Mouse (Mus musculus) hindlimb bud, embryonic 11.5 days (tissue): ENCODE results near the gene Hbb-bh2.
A peak's percentile ranks its signal among the peaks of the same experiment; 100 is the strongest.
"Not testable (repeated sequence)": the region's sequence is repeated elsewhere in the genome, so short reads cannot be mapped to it uniquely, and the experiment has no call there.

Experiments
- DNase-seq: peaks from one replicate; pipeline ENCODE4 v3.0.0-alpha.2; 2012; ENCODE audit warnings: low read depth, low spot score; ENCODE audit errors: extremely low spot score

The Hbb-bh2 gene

GRCm38 (mm10) chr7:103840268-103840667 lies at the start of gene Hbb-bh2:
Gene Hbb-bh2 (minus strand): TSS chr7:103840520.
- DNase-seq, result no peak

- DNase-seq, result no peak
Observed at GRCm38 (mm10) chr7:103886152-103886551, 45.8 kb upstream of the Hbb-bh2 start, which contains the start of gene Olfr66. Gene Olfr66 (minus strand): TSS chr7:103886252.

DNA sequence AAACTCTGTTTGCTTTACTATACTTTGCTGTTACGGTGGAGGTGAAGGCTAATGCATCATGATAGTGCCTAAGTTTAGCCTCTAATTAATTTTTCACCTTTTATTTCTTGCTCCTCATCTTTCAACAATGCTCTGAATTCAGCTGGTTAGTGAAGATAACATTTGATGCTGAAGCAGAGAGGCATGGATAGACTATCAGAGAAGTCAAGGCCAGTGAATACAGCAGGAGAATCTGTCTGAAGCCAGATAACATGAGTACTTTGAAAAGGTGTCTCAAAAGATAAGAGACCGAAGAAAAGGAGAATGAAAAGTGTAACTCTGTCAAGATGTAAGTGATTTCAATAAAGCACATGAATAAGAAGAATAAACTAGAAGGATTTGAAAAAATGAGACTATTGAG lies 36.8 kb upstream of the Hbb-bh2 start:
- DNase-seq, result no peak

DNA sequence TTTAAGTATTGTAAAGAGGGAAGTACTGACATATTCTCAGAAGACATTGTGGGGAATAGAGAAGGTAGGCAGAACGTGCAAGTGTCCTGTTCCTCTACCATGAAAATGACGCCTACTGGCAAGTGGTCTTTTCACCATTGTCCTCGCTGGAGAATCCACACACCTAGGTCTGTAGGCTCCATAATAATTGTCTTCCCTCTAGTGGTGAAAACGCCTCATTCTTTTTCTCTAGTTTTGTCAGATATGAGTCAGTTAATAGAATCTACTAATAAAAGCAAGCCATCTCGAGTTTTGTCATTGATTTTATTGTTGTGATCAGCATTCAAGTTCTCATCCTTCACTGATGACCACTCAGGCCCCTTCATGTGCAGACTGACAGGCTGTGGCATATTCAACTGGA lies 34.1 kb upstream of the Hbb-bh2 start:
- DNase-seq, result no peak

DNA sequence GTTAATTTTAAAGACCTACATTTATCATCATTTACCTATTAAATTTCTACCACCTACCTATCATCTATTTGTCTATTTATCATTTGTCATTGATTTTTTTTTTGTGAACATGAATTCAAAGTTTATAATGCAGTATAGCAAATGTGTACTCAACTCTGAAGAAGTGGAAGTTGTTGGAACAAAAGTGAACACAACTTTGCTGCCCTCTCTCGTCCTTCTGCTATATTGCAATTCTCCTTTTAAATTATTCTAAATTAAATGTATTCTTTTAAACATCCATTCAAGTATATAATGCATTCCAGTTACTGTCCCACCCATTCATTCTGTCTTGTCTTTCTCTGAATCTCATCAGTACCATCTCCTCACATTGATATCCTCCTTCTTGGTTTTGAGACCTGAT lies 32.7 kb upstream of the Hbb-bh2 start:
- no peak for DNase-seq

- DNase-seq, result no peak
Observed at GRCm38 (mm10) chr7:103870667-103871066, 30.3 kb upstream of the Hbb-bh2 start.

DNA sequence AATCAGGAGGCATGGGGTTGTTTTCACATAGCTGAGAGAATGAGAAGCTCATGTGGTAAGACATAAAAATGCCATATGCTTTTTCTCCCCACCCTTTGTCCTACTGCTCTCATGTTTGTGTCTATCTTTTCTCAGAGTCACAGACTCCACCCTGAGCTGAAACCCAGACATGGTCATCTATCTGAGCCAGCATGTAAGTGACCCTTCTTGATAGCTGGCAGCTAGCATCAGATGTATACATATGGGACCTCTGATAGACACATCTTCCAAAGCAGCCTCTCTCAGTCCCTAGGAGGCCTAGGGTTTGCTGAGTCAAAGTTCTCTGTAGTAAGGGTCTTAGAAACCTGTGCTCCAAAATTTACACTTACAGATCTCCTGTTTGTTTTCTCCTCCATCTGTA lies 25.4 kb upstream of the Hbb-bh2 start:
- no peak for DNase-seq

- no peak for DNase-seq
Observed at GRCm38 (mm10) chr7:103861531-103861930, 21.2 kb upstream of the Hbb-bh2 start.

DNA sequence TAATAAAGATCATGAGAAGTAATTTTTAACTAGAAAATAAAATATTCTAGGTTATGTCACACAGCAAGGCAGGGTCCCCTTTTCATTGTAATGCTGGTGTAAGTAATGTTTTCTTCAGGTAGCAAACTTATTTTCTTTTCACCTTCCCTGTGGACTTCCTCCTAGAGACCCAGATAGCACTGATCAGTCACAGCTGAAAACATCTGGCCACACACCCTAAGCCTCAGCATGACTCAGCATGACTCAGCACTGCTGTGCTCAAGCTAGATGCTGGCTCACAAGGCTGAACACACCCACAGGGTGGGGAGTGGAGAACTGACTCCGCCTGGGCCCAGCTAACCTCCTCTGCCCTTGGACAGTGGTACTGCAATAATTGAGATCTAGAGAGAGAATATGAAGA lies 20.5 kb upstream of the Hbb-bh2 start:
- DNase-seq, result peak; percentile 22

- no peak for DNase-seq
Observed at GRCm38 (mm10) chr7:103859076-103859475, 18.8 kb upstream of the Hbb-bh2 start.

DNA sequence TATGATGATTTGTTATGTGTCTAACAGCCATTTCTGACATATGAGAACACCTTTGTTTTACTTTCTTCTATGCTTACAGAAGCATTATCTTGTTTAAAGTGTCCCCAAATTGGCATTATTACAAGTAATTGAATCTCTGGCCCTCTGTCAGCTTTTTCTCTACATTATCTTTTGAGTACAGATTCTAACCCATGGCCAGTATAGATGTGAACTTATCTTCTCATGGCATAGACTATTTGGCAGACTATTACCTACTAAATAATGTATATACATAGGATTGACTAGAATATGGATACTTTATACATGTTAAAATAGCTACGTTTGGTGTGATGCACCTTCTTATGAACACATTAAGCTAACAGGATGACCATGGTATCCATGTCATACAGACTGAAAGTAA lies 14.3 kb upstream of the Hbb-bh2 start:
- no peak for DNase-seq

DNA sequence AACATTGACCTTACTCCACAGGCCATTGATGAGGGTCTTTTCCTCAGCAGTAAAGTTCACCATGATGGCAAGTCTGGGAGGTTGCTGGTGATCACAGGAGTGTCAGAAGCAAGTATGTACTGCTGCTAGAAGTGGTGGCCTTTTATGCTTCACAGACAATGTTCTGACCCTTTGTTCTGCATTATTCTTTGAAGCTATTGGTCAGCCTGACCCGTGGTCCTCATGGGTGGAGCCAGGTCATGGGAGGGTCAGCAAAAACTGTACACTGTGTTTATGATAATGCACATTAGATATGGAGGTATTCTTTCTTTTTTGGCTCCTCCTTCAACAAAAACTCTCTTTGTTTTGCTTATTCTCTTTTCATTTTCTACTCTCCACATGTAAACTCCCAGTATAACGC lies 12.8 kb upstream of the Hbb-bh2 start, which contains the start of gene Hbb-y:
Gene Hbb-y (minus strand): TSS at position 127 of the 400 bp plus-strand sequence.
- no peak for DNase-seq

DNA sequence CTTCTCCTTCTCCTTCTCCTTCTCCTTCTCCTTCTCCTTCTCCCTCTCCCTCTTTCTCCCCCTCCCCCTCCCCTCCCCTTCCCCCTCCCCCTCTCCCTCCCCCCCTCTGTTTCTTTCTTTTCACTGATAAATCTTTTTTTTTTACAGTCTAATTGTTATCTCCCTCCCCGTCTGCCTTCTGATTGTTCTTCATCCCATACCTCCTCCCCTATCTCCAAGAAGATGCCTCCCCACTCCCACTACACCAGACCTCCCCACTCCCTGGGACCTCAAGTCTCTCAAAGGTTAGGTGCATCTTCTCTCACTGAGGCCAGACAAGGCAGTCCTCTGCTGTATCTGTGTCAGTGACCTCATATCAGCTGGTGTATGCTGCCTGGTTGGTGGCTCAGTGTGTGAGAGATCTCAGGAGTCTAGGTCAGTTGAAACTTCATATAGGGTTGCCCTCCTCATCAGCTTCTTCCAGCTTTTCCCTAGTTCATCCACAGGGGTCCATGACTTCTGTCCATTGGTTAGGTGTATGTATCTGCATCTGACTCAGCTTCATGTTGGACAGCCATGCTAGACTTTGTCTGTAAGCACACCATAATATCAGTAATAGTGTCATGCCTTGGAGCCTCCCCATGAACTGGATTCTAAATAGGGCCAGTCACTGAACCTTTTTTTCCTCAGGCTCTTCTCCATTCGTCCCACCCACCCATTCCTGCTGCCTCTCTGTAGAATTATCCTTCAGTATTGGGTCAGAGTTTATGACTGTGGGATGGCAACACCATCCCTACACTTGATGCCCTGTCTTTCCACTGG lies 4.4 kb upstream of the Hbb-bh2 start:
- no peak for DNase-seq

- no peak for DNase-seq
Observed at GRCm38 (mm10) chr7:103843034-103843433, 2.7 kb upstream of the Hbb-bh2 start, which contains the start of gene Hbb-bh1. Gene Hbb-bh1 (minus strand): TSS chr7:103843164.

DNA sequence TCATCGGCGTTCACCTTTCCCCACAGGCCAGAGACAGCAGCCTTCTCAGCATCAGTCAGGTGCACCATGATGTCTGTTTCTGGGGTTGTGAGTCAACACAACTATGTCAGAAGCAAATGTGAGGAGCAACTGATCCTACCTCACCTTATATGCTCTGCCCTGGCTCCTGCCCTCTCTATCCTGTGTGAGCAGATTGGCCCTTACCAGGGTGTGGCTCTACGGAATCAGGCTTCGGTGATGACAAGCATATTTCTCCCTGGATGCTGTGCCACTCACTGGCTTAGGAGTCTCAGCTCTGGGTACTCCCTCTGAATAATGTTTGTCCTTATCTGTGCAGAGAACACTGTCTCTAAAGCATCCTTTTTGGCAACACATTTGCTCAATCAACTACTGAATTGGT lies 12.5 kb downstream of the Hbb-bh2 start, which contains the start of gene Hbb-bs:
Gene Hbb-bs (minus strand): TSS at position 289 of the 400 bp plus-strand sequence.
- DNase-seq, result no peak

DNA sequence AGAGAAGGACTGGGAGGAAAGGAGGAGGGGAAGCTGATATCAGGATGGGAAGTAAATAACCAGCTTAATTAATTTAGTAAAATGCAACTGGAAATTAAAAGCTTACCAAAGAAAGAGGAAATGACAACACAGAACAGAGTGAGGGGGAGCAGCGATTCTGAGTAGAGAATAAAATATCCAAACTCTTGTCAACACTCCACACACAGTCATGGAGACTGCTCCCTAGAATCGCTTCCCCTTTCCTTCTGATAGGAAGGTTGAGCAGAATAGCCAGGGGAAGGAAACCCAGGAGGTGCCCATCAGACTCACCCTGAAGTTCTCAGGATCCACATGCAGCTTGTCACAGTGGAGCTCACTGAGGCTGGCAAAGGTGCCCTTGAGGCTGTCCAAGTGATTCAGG lies 13.2 kb downstream of the Hbb-bh2 start:
- DNase-seq, result not testable (repeated sequence)

- DNase-seq, result no peak
Observed at GRCm38 (mm10) chr7:103826255-103826887, 13.9 kb downstream of the Hbb-bh2 start.

DNA sequence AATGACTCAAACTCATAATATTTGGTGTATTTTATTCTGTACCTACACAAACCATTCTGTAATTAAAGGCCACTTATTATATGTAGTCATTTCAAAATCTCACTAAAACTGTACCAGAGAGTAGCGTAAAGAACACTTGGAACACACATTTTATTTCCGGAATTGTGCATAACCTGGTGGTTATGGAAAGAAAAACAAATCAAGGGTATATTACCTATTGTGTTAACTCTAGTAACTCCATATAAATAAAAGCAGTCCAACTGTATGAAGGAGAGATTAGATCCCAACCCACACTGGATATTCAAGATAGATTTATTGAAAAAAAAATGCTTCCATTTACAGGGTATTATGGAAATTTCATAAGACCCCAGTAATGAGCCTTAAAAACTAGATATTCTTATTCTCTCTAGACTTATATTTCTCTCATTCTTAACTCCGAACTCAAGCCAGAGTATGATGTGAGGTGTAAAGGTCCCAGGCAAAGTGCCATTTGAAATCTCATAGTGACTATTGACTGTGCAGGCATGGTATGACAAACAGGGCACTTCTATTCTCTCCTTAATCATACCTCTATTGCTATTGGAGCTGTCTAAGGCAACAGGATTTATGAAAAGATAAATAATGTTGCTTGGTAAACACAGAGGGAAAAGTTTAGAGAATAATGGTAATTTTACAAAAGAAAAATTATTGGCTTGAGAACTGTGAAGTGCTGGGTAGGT lies 14.6 kb downstream of the Hbb-bh2 start:
- DNase-seq, result no peak

DNA sequence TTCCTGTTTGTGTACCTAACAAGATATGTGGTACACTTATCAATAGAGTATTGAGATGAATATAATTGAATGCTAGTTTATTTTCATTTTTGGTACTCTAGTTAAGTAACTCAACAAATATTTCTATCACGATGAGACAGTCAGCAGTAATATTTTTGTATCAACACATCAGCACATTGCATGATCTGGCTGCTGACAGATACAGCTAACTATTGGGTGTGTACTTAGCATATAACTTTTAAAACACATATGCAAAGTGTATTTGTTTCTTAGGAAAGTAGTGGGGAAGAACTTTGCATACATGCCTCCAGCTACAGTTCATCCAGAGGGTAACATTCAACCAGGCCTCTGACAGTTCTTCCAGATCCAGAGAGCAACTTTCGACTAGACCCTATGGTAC lies 15.7 kb downstream of the Hbb-bh2 start:
- no peak for DNase-seq

- not testable (repeated sequence) for DNase-seq
Observed at GRCm38 (mm10) chr7:103815085-103815484, 25.2 kb downstream of the Hbb-bh2 start.

DNA sequence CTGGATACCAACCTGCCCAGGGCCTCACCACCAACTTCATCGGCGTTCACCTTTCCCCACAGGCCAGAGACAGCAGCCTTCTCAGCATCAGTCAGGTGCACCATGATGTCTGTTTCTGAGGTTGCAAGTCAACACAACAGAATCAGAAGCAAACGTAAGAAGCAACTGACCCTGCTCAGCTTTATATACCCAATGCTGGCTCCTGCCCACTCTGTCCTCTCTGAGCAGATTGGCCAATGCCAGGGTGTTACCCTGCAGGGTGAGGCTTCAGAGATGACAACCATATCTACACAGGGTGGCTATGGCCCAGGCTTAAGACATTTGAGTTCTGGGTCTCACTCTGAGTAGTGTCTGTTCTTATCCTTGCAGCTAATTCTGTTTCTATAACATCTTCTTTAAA lies 26.6 kb downstream of the Hbb-bh2 start, which contains the start of gene Hbb-bt:
Gene Hbb-bt (minus strand): TSS at position 231 of the 400 bp plus-strand sequence.
- no peak for DNase-seq
